Mouse (Mus musculus): ENCODE data around the gene Tmtc2. TPM values are rescaled to one million over a fixed set of nuclear protein-coding genes. Genes with fewer than 3 reads are reported as not detected.

Tmtc2 gene
- polyA plus RNA-seq, 1 experiment from 2014 or later: 9.6 TPM

- H3K4me3 ChIP-seq (ENCODE audit: low read length): no peak overlapping the region
- H3K9ac ChIP-seq (ENCODE audit: low read depth, low read length): no peak overlapping the region
- H3K4me1 ChIP-seq (ENCODE audit: control insufficient read depth, insufficient read depth, low read length): peaks cover 20% of the 10 kb centered on the region; the same call in 1 of the 2 replicates
- no peaks in the 10 kb centered on the region for H3K9me3 ChIP-seq (ENCODE audit: control insufficient read depth, low read length)
- 72% methylated on average over 6 of the region's 6 CpGs for WGBS
- H3K27ac ChIP-seq (ENCODE audit: low read depth, low read length): no peak overlapping the region
- no peak overlapping the region for H3K4me2 ChIP-seq (replicated peaks; ENCODE audit: low read depth, low read length)
- ATAC-seq (ENCODE audit: low FRiP score, low TSS enrichment): no peak
- no peaks in the 10 kb centered on the region for H3K27me3 ChIP-seq (ENCODE audit: control insufficient read depth, insufficient read depth, low read length)
- no peaks in the 10 kb centered on the region for H3K36me3 ChIP-seq (ENCODE audit: control insufficient read depth, insufficient read depth, low read length)
Measured at GRCm38 (mm10) chr10:105495248-105495647, 79.0 kb downstream of the Tmtc2 start.

GRCm38 (mm10) chr10:105492485-105492884, 81.8 kb downstream of the Tmtc2 start:
- Histone ChIP-seq H3K36me3 (ENCODE audit: control insufficient read depth, insufficient read depth, low read length) (no peaks in the 10 kb centered on the region), H3K9me3 (ENCODE audit: control insufficient read depth, low read length) (no peaks in the 10 kb centered on the region), H3K27me3 (ENCODE audit: control insufficient read depth, insufficient read depth, low read length) (no peaks in the 10 kb centered on the region), H3K27ac (ENCODE audit: low read depth, low read length) (no peak overlapping the region), H3K4me1 (ENCODE audit: control insufficient read depth, insufficient read depth, low read length) (peaks cover 20% of the 10 kb centered on the region; the same call in 1 of the 2 replicates), H3K9ac (ENCODE audit: low read depth, low read length) (no peak overlapping the region), H3K4me2 (replicated peaks; ENCODE audit: low read depth, low read length) (no peak overlapping the region), H3K4me3 (ENCODE audit: low read length) (no peak overlapping the region)
- peak; percentile 49; the same call in 1 of the 2 replicates for ATAC-seq (ENCODE audit: low FRiP score, low TSS enrichment)
- 26% methylated on average over 4 of the region's 4 CpGs for WGBS

GRCm38 (mm10) chr10:105490748-105491147, 83.5 kb downstream of the Tmtc2 start:
- no peaks in the 10 kb centered on the region for H3K36me3 ChIP-seq (ENCODE audit: control insufficient read depth, insufficient read depth, low read length)
- no peak overlapping the region for H3K27ac ChIP-seq (ENCODE audit: low read depth, low read length)
- no peaks in the 10 kb centered on the region for H3K9me3 ChIP-seq (ENCODE audit: control insufficient read depth, low read length)
- H3K4me1 ChIP-seq (ENCODE audit: control insufficient read depth, insufficient read depth, low read length): peaks cover 20% of the 10 kb centered on the region; the same call in 1 of the 2 replicates
- ATAC-seq (ENCODE audit: low FRiP score, low TSS enrichment): no peak
- 64% methylated on average over 4 of the region's 4 CpGs for WGBS
- H3K4me2 ChIP-seq (replicated peaks; ENCODE audit: low read depth, low read length): no peak overlapping the region
- H3K27me3 ChIP-seq (ENCODE audit: control insufficient read depth, insufficient read depth, low read length): no peaks in the 10 kb centered on the region
- H3K4me3 ChIP-seq (ENCODE audit: low read length): no peak overlapping the region
- no peak overlapping the region for H3K9ac ChIP-seq (ENCODE audit: low read depth, low read length)

- peaks cover 20% of the 10 kb centered on the region; the same call in 1 of the 2 replicates for H3K4me1 ChIP-seq (ENCODE audit: control insufficient read depth, insufficient read depth, low read length)
- ATAC-seq (ENCODE audit: low FRiP score, low TSS enrichment): peak; percentile 84
- no peak overlapping the region for H3K4me2 ChIP-seq (replicated peaks; ENCODE audit: low read depth, low read length)
- no peaks in the 10 kb centered on the region for H3K27me3 ChIP-seq (ENCODE audit: control insufficient read depth, insufficient read depth, low read length)
- no peak overlapping the region for H3K9ac ChIP-seq (ENCODE audit: low read depth, low read length)
- no peaks in the 10 kb centered on the region for H3K36me3 ChIP-seq (ENCODE audit: control insufficient read depth, insufficient read depth, low read length)
- H3K4me3 ChIP-seq (ENCODE audit: low read length): no peak overlapping the region
- 55% methylated on average over 14 of the region's 14 CpGs for WGBS
- no peaks in the 10 kb centered on the region for H3K9me3 ChIP-seq (ENCODE audit: control insufficient read depth, low read length)
- no peak overlapping the region for H3K27ac ChIP-seq (ENCODE audit: low read depth, low read length)
Measured at GRCm38 (mm10) chr10:105489970-105490735, 84.1 kb downstream of the Tmtc2 start.

- peaks cover 11% of the 10 kb centered on the region; the same call in 1 of the 2 replicates for H3K4me1 ChIP-seq (ENCODE audit: control insufficient read depth, insufficient read depth, low read length)
- H3K36me3 ChIP-seq (ENCODE audit: control insufficient read depth, insufficient read depth, low read length): no peaks in the 10 kb centered on the region
- no peak overlapping the region for H3K27ac ChIP-seq (ENCODE audit: low read depth, low read length)
- WGBS: 27% methylated on average over 4 of the region's 4 CpGs
- no peaks in the 10 kb centered on the region for H3K9me3 ChIP-seq (ENCODE audit: control insufficient read depth, low read length)
- H3K4me3 ChIP-seq (ENCODE audit: low read length): no peak overlapping the region
- no peak overlapping the region for H3K9ac ChIP-seq (ENCODE audit: low read depth, low read length)
- ATAC-seq (ENCODE audit: low FRiP score, low TSS enrichment): 0 out of 2 replicates have a peak, but pooled peaks have one; percentile 32
- no peak overlapping the region for H3K4me2 ChIP-seq (replicated peaks; ENCODE audit: low read depth, low read length)
- no peaks in the 10 kb centered on the region for H3K27me3 ChIP-seq (ENCODE audit: control insufficient read depth, insufficient read depth, low read length)
Measured at GRCm38 (mm10) chr10:105486977-105487376, 87.3 kb downstream of the Tmtc2 start.

GRCm38 (mm10) chr10:105484355-105485094, 89.7 kb downstream of the Tmtc2 start:
- Histone ChIP-seq H3K4me2 (replicated peaks; ENCODE audit: low read depth, low read length) (no peak overlapping the region), H3K9me3 (ENCODE audit: control insufficient read depth, low read length) (no peaks in the 10 kb centered on the region), H3K27me3 (ENCODE audit: control insufficient read depth, insufficient read depth, low read length) (no peaks in the 10 kb centered on the region), H3K9ac (ENCODE audit: low read depth, low read length) (no peak overlapping the region), H3K36me3 (ENCODE audit: control insufficient read depth, insufficient read depth, low read length) (no peaks in the 10 kb centered on the region), H3K4me1 (ENCODE audit: control insufficient read depth, insufficient read depth, low read length) (peaks cover 7% of the 10 kb centered on the region; the same call in 1 of the 2 replicates), H3K27ac (ENCODE audit: low read depth, low read length) (no peak overlapping the region), H3K4me3 (ENCODE audit: low read length) (no peak overlapping the region)
- no peak for ATAC-seq (ENCODE audit: low FRiP score, low TSS enrichment)
- 76% methylated on average over 2 of the region's 2 CpGs for WGBS

- 30% methylated on average over 11 of the region's 11 CpGs for WGBS
- 0 out of 2 replicates have a peak, but pooled peaks have one; percentile 39 for ATAC-seq (ENCODE audit: low FRiP score, low TSS enrichment)
Measured at GRCm38 (mm10) chr10:105479771-105480170, 94.5 kb downstream of the Tmtc2 start.

GRCm38 (mm10) chr10:105477623-105478238, 96.5 kb downstream of the Tmtc2 start:
- H3K4me3 ChIP-seq (ENCODE audit: low read length): no peak overlapping the region
- no peak overlapping the region for H3K27ac ChIP-seq (ENCODE audit: low read depth, low read length)
- WGBS: 93% methylated on average over 18 of the region's 18 CpGs
- H3K36me3 ChIP-seq (ENCODE audit: control insufficient read depth, insufficient read depth, low read length): no peaks in the 10 kb centered on the region
- H3K27me3 ChIP-seq (ENCODE audit: control insufficient read depth, insufficient read depth, low read length): no peaks in the 10 kb centered on the region
- no peak for ATAC-seq (ENCODE audit: low FRiP score, low TSS enrichment)
- peaks cover 8% of the 10 kb centered on the region; the same call in 1 of the 2 replicates for H3K4me1 ChIP-seq (ENCODE audit: control insufficient read depth, insufficient read depth, low read length)
- H3K4me2 ChIP-seq (replicated peaks; ENCODE audit: low read depth, low read length): no peak overlapping the region
- H3K9me3 ChIP-seq (ENCODE audit: control insufficient read depth, low read length): no peaks in the 10 kb centered on the region
- H3K9ac ChIP-seq (ENCODE audit: low read depth, low read length): no peak overlapping the region

More at GRCm38 (mm10) chr10:105479771-105480170, 94.5 kb downstream of the Tmtc2 start:
- Histone ChIP-seq H3K36me3 (ENCODE audit: control insufficient read depth, insufficient read depth, low read length) (no peaks in the 10 kb centered on the region), H3K9me3 (ENCODE audit: control insufficient read depth, low read length) (no peaks in the 10 kb centered on the region), H3K4me1 (ENCODE audit: control insufficient read depth, insufficient read depth, low read length) (peaks cover 8% of the 10 kb centered on the region; the same call in 1 of the 2 replicates), H3K9ac (ENCODE audit: low read depth, low read length) (no peak overlapping the region), H3K4me3 (ENCODE audit: low read length) (no peak overlapping the region), H3K27ac (ENCODE audit: low read depth, low read length) (no peak overlapping the region), H3K27me3 (ENCODE audit: control insufficient read depth, insufficient read depth, low read length) (no peaks in the 10 kb centered on the region), H3K4me2 (replicated peaks; ENCODE audit: low read depth, low read length) (no peak overlapping the region; the same call in 1 of the 2 replicates)
